Mouse (Mus musculus) intestine, postnatal 0 days (tissue): ENCODE results near the gene Fam117b. TPM values are rescaled to one million over a fixed set of nuclear protein-coding genes. Genes with fewer than 3 reads are reported as not detected.

ENCODE experiments used
- ATAC-seq: fragments of 200-750 bp; cut with Nextera tagmentation; 2 replicates; pipeline ENCODE4 v1.8.0; 2017; ENCODE audit warnings: mild to moderate bottlenecking, moderate TSS enrichment, moderate library complexity
- H3K27ac ChIP-seq: fragments of 300-500 bp; sonication (generic); 2 replicates; pipeline ENCODE4 v1.5.1; 2014; ENCODE audit warnings: mild to moderate bottlenecking, low read depth, low read length, moderate library complexity
- H3K27me3 ChIP-seq: fragments of 300-500 bp; sonication (generic); replicated peaks from 2 replicates; pipeline ENCODE4 v1.6.1; 2014; ENCODE audit warnings: low read length, mixed read lengths; ENCODE audit not compliant: control insufficient read depth, insufficient read depth
- H3K36me3 ChIP-seq: fragments of 300-500 bp; sonication (generic); 2 replicates; pipeline ENCODE4 v1.6.1; 2014; ENCODE audit warnings: mild to moderate bottlenecking, moderate library complexity; ENCODE audit not compliant: control insufficient read depth, insufficient read depth
- H3K4me1 ChIP-seq: fragments of 300-500 bp; sonication (generic); replicated peaks from 2 replicates; pipeline ENCODE4 v1.6.1; 2014; ENCODE audit warnings: antibody characterized with exemption, low read length, mixed read lengths; ENCODE audit not compliant: control insufficient read depth, insufficient read depth
- H3K4me2 ChIP-seq: fragments of 300-500 bp; sonication (generic); replicated peaks from 2 replicates; pipeline ENCODE4 v1.6.1; 2014; ENCODE audit warnings: low read depth, mild to moderate bottlenecking, moderate library complexity
- H3K4me3 ChIP-seq: fragments of 300-500 bp; sonication (generic); 2 replicates; pipeline ENCODE4 v1.5.1; 2014; ENCODE audit warnings: low read depth, low read length
- H3K9ac ChIP-seq: fragments of 300-500 bp; sonication (generic); 2 replicates; pipeline ENCODE4 v1.6.1; 2014; ENCODE audit warnings: mild to moderate bottlenecking, low read depth, low read length
- H3K9me3 ChIP-seq: fragments of 300-500 bp; sonication (generic); 2 replicates; pipeline ENCODE4 v1.6.1; 2016; ENCODE audit warnings: mixed run types; ENCODE audit not compliant: control insufficient read depth
- CTCF ChIP-seq: sonication (generic); IDR thresholded peaks from 2 replicates; pipeline ENCODE4 v1.5.1; 2016; ENCODE audit warnings: low read depth, mild to moderate bottlenecking, control low read depth, antibody characterized with exemption, moderate library complexity
- WGBS: fragments of 180-500 bp; shearing (Covaris S2); extraction: QIAGEN DNeasy Blood & Tissue Kit; methylation state at CpG from one replicate; pipeline ENCODE4 v1.1.7; 2014; 5-methylcytosine and 5-hydroxymethylcytosine counted together
- polyA plus RNA-seq: library from polyadenylated mRNA; unstranded; fragments of >200 nt; fragmentation: Nextera tagmentation; extraction: Ambion mirVana; gene quantifications from 2 replicates; pipeline ENCODE4 v1.2.1, GENCODE M21; 2015

The Fam117b gene
- polyA plus RNA-seq, 1 experiment from 2014 or later: 3.7 TPM

DNA sequence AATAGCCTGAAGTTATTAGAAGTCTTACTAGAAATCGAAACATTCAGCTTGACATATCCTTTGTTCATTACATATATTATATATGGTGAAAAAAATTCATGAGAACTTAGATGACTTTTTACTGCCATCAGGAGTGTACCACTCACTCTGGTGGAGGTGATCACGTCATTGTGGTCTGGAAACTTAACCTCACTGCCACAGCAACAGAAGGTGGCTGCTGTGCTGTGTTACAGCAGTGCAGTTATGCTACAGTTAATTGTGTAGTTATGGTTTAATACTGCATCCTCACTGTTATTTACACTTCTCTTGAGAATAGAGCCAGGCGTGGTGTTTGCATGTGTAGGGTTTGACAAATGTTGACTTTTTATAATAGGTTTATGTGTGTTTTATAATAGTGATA is 4.6 kb downstream of the Fam117b start:
- Histone ChIP-seq H3K4me3 (no peak overlapping the region), H3K4me1 (peaks cover 8% of the 10 kb centered on the region; the same call in 1 of the 2 replicates), H3K27me3 (no peaks in the 10 kb centered on the region), H3K36me3 (no peaks in the 10 kb centered on the region), H3K27ac (no peak overlapping the region), H3K9me3 (no peaks in the 10 kb centered on the region), H3K4me2 (no peak overlapping the region), H3K9ac (no peak overlapping the region)
- 66% methylated on average over 3 of the region's 3 CpGs for WGBS
- TF ChIP-seq CTCF: no peak
- ATAC-seq: no peak

DNA sequence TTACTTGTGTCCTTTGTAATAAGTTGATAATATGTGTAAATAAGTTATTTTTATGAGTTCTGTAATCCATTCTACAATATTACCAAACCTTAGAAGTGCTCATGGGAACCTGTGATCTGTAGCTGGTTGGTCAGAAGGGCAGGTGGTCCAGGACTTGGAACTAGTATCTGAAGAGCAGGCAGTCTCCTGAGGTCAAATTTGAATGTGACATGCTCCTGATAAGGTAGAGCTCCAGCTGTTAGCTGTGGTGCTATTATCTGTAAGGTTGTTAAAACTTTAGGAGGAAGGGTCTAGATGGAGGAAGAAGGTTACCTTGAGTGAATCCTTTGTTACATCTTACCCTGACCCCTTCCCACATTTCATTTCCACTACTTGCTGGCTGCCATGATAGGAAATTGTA is 5.3 kb downstream of the Fam117b start:
- no peak for ATAC-seq
- peaks cover 8% of the 10 kb centered on the region; the same call in 1 of the 2 replicates for H3K4me1 ChIP-seq
- H3K9me3 ChIP-seq: no peaks in the 10 kb centered on the region
- H3K36me3 ChIP-seq: no peaks in the 10 kb centered on the region
- TF ChIP-seq CTCF: no peak
- H3K27me3 ChIP-seq: no peaks in the 10 kb centered on the region
- no peak overlapping the region for H3K27ac ChIP-seq
- no peak overlapping the region for H3K4me2 ChIP-seq
- no peak overlapping the region for H3K9ac ChIP-seq
- H3K4me3 ChIP-seq: no peak overlapping the region

DNA sequence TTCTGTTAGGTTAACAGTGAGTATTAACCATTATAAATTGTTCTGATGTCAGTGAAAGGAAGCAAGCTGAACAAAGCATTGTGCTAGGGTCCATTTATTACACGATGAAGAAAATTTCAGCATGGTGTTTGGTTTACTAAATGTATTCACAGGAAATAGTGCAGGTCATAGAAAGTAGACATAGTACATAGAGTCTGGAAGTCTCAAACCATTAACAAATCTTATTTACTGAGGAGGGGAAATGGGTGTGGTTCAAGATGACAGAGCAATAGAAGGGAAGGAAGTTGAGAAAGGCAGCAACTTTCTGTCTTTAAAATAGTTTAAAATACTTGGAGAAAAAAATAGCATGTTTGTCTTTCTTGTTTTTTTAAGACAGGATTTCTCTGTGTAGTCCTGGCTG is 10.4 kb downstream of the Fam117b start:
- Histone ChIP-seq H3K27me3 (no peaks in the 10 kb centered on the region), H3K36me3 (no peaks in the 10 kb centered on the region), H3K4me1 (no peaks in the 10 kb centered on the region), H3K4me2 (no peak overlapping the region), H3K27ac (no peak overlapping the region), H3K9ac (no peak overlapping the region), H3K9me3 (no peaks in the 10 kb centered on the region), H3K4me3 (no peak overlapping the region)
- no peak for ATAC-seq
- WGBS: 44% methylated on average over 1 of the region's 1 CpGs
- TF ChIP-seq CTCF: no peak

DNA sequence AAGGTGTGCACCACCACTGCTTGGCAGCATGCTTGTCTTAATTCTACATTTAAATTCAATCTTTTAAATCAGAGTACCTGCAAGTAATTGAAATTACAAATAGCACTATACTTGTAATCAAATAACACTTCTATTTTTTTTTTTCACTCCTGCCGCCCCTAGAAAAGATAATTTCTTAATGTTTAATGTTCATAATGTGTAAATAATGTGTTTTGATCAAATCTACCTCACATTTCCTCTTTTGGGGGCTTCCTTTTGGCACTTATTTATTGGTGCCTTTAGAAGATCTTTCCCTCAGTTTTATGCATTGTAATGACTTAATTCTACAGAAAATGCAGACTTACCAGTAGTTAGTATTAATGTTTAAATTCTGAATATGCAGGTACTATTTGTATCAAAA is 10.9 kb downstream of the Fam117b start:
- no peak for TF ChIP-seq CTCF
- Histone ChIP-seq H3K27me3 (no peaks in the 10 kb centered on the region), H3K4me3 (no peak overlapping the region), H3K4me1 (no peaks in the 10 kb centered on the region), H3K9ac (no peak overlapping the region), H3K36me3 (no peaks in the 10 kb centered on the region), H3K9me3 (no peaks in the 10 kb centered on the region), H3K27ac (no peak overlapping the region), H3K4me2 (no peak overlapping the region)
- WGBS: 79% methylated on average over 1 of the region's 1 CpGs
- ATAC-seq: no peak

DNA sequence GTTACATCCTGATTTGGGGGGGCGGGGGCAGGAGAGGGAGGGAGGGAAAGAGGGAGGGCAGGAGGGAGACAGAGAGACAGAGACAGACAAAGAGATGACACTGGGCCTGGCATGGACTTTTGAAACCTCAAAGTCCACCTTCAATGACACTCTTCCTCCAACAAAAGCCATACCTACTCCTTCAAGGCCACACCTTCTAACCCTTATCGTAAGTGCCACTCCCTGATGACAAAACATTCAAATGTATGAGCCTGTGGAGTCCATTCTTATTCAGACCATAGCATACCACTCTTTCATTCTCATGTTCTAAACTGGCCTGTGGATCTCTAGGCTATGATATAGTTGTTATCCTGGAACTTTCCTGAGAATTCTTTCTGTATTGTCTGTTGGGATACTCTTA is 11.6 kb downstream of the Fam117b start:
- Histone ChIP-seq H3K9ac (no peak overlapping the region), H3K4me3 (no peak overlapping the region), H3K27me3 (no peaks in the 10 kb centered on the region), H3K36me3 (no peaks in the 10 kb centered on the region), H3K4me2 (no peak overlapping the region), H3K9me3 (no peaks in the 10 kb centered on the region), H3K27ac (no peak overlapping the region), H3K4me1 (no peaks in the 10 kb centered on the region)
- 75% methylated on average over 2 of the region's 2 CpGs for WGBS
- no peak for TF ChIP-seq CTCF
- ATAC-seq: no peak

DNA sequence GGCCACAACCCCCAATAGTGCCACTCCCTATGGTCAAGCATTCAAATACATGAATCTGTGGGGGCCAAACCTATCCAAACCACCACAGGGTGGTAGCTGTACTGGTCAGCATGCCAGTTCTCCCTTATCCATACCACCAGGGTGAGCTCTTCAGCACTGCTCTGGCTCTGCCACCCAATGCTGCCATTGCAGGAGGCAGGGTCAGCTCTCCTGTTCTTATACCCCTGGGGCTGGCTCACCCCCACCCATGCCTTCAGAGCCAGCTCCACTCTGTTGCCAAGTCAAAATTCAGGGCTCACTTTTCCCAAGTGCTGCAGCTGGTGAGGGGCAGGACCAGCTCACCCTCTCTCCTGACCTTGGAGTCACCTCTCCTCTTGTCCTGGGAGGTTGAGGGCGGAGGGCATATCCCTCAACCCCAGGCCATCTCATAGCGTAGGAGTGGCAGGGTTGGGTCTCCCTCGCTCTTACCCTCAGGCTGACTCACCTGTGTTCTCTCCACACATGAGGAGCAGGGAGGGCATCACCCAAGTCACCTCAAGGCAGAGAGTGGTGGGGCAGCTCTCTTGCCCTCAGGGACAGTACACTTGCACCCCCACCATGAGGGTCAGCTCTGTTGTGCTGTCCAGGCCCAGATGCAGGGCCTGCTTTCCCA is 13.3 kb downstream of the Fam117b start:
- H3K4me2 ChIP-seq: no peak overlapping the region
- no peaks in the 10 kb centered on the region for H3K9me3 ChIP-seq
- WGBS: 90% methylated on average over 3 of the region's 3 CpGs
- no peaks in the 10 kb centered on the region for H3K36me3 ChIP-seq
- no peak overlapping the region for H3K4me3 ChIP-seq
- H3K9ac ChIP-seq: no peak overlapping the region
- H3K4me1 ChIP-seq: no peaks in the 10 kb centered on the region
- H3K27me3 ChIP-seq: no peaks in the 10 kb centered on the region
- 0 out of 2 replicates have a peak, but pooled peaks have one; percentile 2 for TF ChIP-seq CTCF
- no peak for ATAC-seq
- H3K27ac ChIP-seq: no peak overlapping the region
